Mouse (Mus musculus): ENCODE results near the gene Ptgr1. TPM values are rescaled to one million over a fixed set of nuclear protein-coding genes. Genes with fewer than 3 reads are reported as not detected.

Ptgr1 gene
- polyA plus RNA-seq, 1 experiment from 2014 or later, result 18.1 TPM

- Histone ChIP-seq H3K4me1 (replicated peaks) (peaks cover 85% of the 10 kb centered on the region), H3K4me2 (no peak overlapping the region), H3K27me3 (no peaks in the 10 kb centered on the region), H3K27ac (no peak overlapping the region), H3K9me3 (replicated peaks) (no peaks in the 10 kb centered on the region), H3K9ac (no peak overlapping the region), H3K4me3 (replicated peaks) (no peak overlapping the region), H3K36me3 (no peaks in the 10 kb centered on the region)
- ATAC-seq (ENCODE audit: low read depth), result no peak
- DNase-seq, result no peak
- WGBS (ENCODE audit: insufficient replicate concordance), result 70% methylated on average over 6 of the region's 6 CpGs
Observed at GRCm38 (mm10) chr4:59007016-59007415, 20.1 kb upstream of the Ptgr1 start.

DNA sequence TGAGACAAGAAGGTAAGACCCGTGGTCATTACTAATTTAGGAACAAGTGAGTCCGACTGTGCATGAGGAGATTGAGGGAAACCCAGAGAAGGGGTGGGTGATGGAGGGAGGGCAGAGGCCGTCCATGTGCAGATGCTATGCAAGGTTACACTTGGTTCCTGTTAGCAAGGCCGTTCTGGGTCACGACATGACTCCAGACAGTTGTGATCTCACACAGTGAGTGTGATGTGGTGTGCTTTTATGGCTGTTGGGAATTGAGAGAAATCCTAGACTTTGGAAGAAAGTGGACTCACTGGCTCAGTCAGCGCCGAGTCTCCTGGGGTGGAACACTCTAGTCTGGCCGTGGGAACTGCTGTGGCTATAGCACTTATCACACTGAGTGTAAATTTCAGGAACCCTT is 19.3 kb upstream of the Ptgr1 start:
- Histone ChIP-seq H3K4me2 (no peak overlapping the region), H3K4me3 (replicated peaks) (no peak overlapping the region), H3K9me3 (replicated peaks) (no peaks in the 10 kb centered on the region), H3K27me3 (no peaks in the 10 kb centered on the region), H3K27ac (no peak overlapping the region), H3K36me3 (no peaks in the 10 kb centered on the region), H3K9ac (no peak overlapping the region), H3K4me1 (replicated peaks) (peaks cover 77% of the 10 kb centered on the region)
- 50% methylated on average over 8 of the region's 8 CpGs for WGBS (ENCODE audit: insufficient replicate concordance)
- ATAC-seq (ENCODE audit: low read depth) (no peak), DNase-seq (no peak)

GRCm38 (mm10) chr4:59003806-59004200 is 16.9 kb upstream of the Ptgr1 start:
- no peak for DNase-seq

DNA sequence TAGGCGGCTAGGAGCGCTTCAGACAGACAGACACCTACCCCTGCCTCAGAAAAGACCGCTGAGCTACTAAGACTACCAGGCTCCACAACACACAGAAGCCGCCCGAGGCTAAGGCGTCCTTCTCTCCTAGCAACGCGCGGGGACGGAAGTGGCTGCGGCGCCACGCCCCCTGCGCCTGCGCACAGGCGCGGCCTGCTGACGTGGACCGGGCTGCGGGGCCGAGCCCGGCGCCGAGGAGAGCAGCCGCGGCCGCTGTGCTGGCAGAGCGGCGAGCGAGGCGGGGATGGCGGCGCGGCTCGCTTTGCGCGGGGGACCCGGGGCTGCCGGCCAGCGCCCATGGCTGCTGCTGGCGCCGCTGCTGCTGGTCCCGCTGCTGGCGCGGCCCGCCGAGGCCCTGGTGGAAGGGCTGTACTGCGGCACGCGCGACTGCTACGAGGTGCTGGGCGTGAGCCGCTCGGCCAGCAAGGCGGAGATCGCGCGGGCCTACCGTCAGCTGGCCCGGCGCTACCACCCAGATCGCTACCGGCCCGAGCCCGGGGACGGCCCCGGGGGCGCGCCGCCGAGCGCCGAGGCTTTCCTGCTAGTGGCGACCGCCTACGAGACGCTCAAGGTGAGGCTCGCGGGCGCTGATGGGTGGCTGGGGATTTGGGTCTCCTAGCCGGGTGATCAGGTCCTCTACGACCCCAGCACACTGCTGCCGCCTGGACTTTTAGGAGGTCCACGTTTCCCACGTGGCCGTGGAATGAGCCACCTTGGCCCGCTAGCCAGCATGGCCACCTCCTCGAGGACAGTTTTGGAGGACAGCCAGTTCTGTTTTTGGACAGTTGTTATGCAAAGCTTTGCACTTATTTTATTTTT is 16.3 kb upstream of the Ptgr1 start, which contains the start of gene Gm20503:
TSS of gene Gm20503 (plus strand) at position 263 of the 858 bp plus-strand sequence.
- Histone ChIP-seq H3K4me1 (replicated peaks) (peaks cover 55% of the 10 kb centered on the region), H3K27me3 (no peaks in the 10 kb centered on the region), H3K4me2 (peak within 1 kb of the TSS; percentile 98), H3K4me3 (replicated peaks) (peak within 1 kb of the TSS; percentile 97), H3K9me3 (replicated peaks) (no peaks in the 10 kb centered on the region), H3K36me3 (no peaks in the 10 kb centered on the region), H3K9ac (peak within 1 kb of the TSS; percentile 95), H3K27ac (peak within 1 kb of the TSS; percentile 87)
- peak; percentile 87 for DNase-seq
- peak; percentile 98 for ATAC-seq (ENCODE audit: low read depth)
- under 1% methylated on average over 82 of the region's 89 CpGs for WGBS (ENCODE audit: insufficient replicate concordance)

More at GRCm38 (mm10) chr4:59003806-59004200, 16.9 kb upstream of the Ptgr1 start:
- peak overlapping the region; percentile 87 for H3K27ac ChIP-seq
- no peaks in the 10 kb centered on the region for H3K9me3 ChIP-seq (replicated peaks)
- H3K36me3 ChIP-seq, result no peaks in the 10 kb centered on the region
- 11% methylated on average over 7 of the region's 7 CpGs for WGBS (ENCODE audit: insufficient replicate concordance)
- ATAC-seq (ENCODE audit: low read depth), result no peak
- H3K4me2 ChIP-seq, result peak overlapping the region; percentile 98
- no peaks in the 10 kb centered on the region for H3K27me3 ChIP-seq
- peak overlapping the region; percentile 95 for H3K9ac ChIP-seq
- H3K4me1 ChIP-seq (replicated peaks), result peaks cover 56% of the 10 kb centered on the region
- peak overlapping the region; percentile 97 for H3K4me3 ChIP-seq (replicated peaks)

DNA sequence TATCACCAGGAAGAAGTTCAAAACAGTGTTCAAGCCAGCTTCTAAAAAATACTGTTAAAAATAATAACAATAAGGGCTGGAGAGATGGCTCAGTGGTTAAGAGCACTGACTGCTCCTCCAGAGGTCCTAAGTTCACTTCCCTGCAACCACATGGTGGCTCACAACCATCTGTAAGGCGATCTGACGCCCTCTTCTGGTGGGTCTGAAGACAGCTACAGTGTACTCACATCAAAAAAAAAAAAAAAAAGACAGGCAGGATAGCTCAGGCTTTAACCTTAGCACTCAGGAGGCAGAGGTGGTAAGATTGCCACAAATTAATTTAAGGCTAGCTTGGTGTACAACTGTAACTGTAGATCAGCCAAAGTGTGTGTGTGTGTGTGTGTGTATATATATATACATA is 13.7 kb upstream of the Ptgr1 start:
- Histone ChIP-seq H3K27me3 (no peaks in the 10 kb centered on the region), H3K9me3 (replicated peaks) (no peaks in the 10 kb centered on the region), H3K4me2 (no peak overlapping the region), H3K27ac (no peak overlapping the region), H3K4me3 (replicated peaks) (no peak overlapping the region), H3K9ac (no peak overlapping the region), H3K4me1 (replicated peaks) (peaks cover 47% of the 10 kb centered on the region), H3K36me3 (no peaks in the 10 kb centered on the region)
- DNase-seq (no peak), ATAC-seq (ENCODE audit: low read depth) (no peak)
- 2% methylated on average over 2 of the region's 2 CpGs for WGBS (ENCODE audit: insufficient replicate concordance)

DNA sequence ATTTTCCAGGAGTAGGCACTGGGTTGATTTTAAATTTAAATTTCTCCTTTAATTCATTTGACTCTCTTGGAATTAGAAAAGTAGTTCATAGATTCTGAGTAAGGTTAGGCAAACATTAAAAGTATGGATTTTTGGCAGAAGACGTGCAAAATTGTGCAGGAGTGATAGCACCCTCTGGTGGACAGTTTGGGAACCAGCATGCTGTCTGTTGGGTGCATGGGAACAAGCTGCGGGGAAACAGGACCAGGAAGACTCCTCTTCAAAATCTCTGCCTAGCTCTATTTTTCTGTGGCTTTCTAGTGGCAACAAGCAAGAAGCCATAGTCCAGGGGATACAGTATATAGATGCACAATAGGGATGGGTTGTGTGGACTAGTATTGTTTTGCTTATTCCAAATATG is 12.8 kb upstream of the Ptgr1 start:
- Histone ChIP-seq H3K27me3 (no peaks in the 10 kb centered on the region), H3K36me3 (no peaks in the 10 kb centered on the region), H3K4me1 (replicated peaks) (peaks cover 47% of the 10 kb centered on the region), H3K4me2 (no peak overlapping the region), H3K4me3 (replicated peaks) (no peak overlapping the region), H3K9ac (no peak overlapping the region), H3K9me3 (replicated peaks) (no peaks in the 10 kb centered on the region), H3K27ac (no peak overlapping the region)
- WGBS (ENCODE audit: insufficient replicate concordance), result 4% methylated on average over 2 of the region's 2 CpGs
- ATAC-seq (ENCODE audit: low read depth), result no peak
- DNase-seq, result peak; percentile 58

GRCm38 (mm10) chr4:58998688-58999087 is 11.8 kb upstream of the Ptgr1 start:
- no peak overlapping the region for H3K4me2 ChIP-seq
- H3K4me3 ChIP-seq (replicated peaks), result no peak overlapping the region
- H3K9me3 ChIP-seq (replicated peaks), result no peaks in the 10 kb centered on the region
- no peak overlapping the region for H3K9ac ChIP-seq
- H3K36me3 ChIP-seq, result no peaks in the 10 kb centered on the region
- DNase-seq (no peak), ATAC-seq (ENCODE audit: low read depth) (no peak)
- WGBS (ENCODE audit: insufficient replicate concordance), result 57% methylated on average over 1 of the region's 1 CpGs
- H3K4me1 ChIP-seq (replicated peaks), result peaks cover 47% of the 10 kb centered on the region
- no peak overlapping the region for H3K27ac ChIP-seq
- no peaks in the 10 kb centered on the region for H3K27me3 ChIP-seq

- no peak overlapping the region for H3K4me3 ChIP-seq (replicated peaks)
Observed at GRCm38 (mm10) chr4:58997081-58997480, 10.2 kb upstream of the Ptgr1 start.

DNA sequence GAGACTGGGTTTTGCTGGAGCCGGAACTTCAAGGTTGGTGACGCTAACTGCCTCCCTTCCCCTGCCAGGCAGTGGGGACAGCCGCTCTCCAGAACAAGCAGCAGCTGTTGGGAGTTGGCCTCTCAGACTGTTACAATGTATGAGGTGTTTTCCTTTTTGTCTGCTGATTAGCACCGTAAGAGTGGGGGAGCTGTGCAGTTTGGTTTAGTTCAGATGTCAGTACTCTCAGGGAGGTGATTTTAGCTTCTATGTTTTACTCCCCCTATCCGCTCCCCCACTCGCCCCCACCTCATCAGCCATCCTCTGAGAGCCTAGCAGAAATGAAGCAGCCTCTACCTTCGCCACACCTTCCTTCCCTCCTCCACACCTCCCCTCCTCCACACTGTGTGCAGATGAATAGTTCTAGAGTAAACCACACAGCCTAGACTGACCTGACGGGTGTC is 8.4 kb upstream of the Ptgr1 start:
- Histone ChIP-seq H3K4me2 (no peak overlapping the region), H3K27ac (no peak overlapping the region), H3K36me3 (no peaks in the 10 kb centered on the region), H3K9ac (no peak overlapping the region), H3K4me3 (replicated peaks) (no peak overlapping the region), H3K4me1 (replicated peaks) (peaks cover 70% of the 10 kb centered on the region), H3K27me3 (no peaks in the 10 kb centered on the region), H3K9me3 (replicated peaks) (no peaks in the 10 kb centered on the region)
- no peak for DNase-seq
- 55% methylated on average over 8 of the region's 8 CpGs for WGBS (ENCODE audit: insufficient replicate concordance)
- ATAC-seq (ENCODE audit: low read depth), result no peak

More at GRCm38 (mm10) chr4:58997081-58997480, 10.2 kb upstream of the Ptgr1 start:
- no peak for DNase-seq
- Histone ChIP-seq H3K27me3 (no peaks in the 10 kb centered on the region), H3K9me3 (replicated peaks) (no peaks in the 10 kb centered on the region), H3K4me1 (replicated peaks) (peaks cover 55% of the 10 kb centered on the region), H3K4me2 (no peak overlapping the region), H3K9ac (no peak overlapping the region), H3K27ac (no peak overlapping the region), H3K36me3 (no peaks in the 10 kb centered on the region)
- WGBS (ENCODE audit: insufficient replicate concordance), result 75% methylated on average over 5 of the region's 5 CpGs
- no peak for ATAC-seq (ENCODE audit: low read depth)

GRCm38 (mm10) chr4:58994762-58995161 is 7.8 kb upstream of the Ptgr1 start, which contains the start of gene Dnajc25:
TSS of gene Dnajc25 (plus strand) at chr4:58995062.
- ATAC-seq (ENCODE audit: low read depth) (no peak), DNase-seq (no peak)
- H3K27me3 ChIP-seq, result no peaks in the 10 kb centered on the region
- no peak within 1 kb of the TSS for H3K9ac ChIP-seq
- H3K4me3 ChIP-seq (replicated peaks), result no peak within 1 kb of the TSS
- H3K4me1 ChIP-seq (replicated peaks), result peaks cover 75% of the 10 kb centered on the region
- WGBS (ENCODE audit: insufficient replicate concordance), result 36% methylated on average over 4 of the region's 4 CpGs
- no peak within 1 kb of the TSS for H3K4me2 ChIP-seq
- H3K36me3 ChIP-seq, result no peaks in the 10 kb centered on the region
- H3K27ac ChIP-seq, result no peak within 1 kb of the TSS
- no peaks in the 10 kb centered on the region for H3K9me3 ChIP-seq (replicated peaks)

GRCm38 (mm10) chr4:58992195-58992594 is 5.3 kb upstream of the Ptgr1 start:
- Histone ChIP-seq H3K9me3 (replicated peaks) (no peaks in the 10 kb centered on the region), H3K27ac (peak overlapping the region; percentile 67), H3K36me3 (no peaks in the 10 kb centered on the region), H3K4me2 (peak overlapping the region; percentile 58), H3K4me3 (replicated peaks) (peak overlapping the region; percentile 24), H3K4me1 (replicated peaks) (peaks cover 80% of the 10 kb centered on the region), H3K27me3 (no peaks in the 10 kb centered on the region), H3K9ac (peak overlapping the region; percentile 49; the same call in 1 of the 2 replicates)
- DNase-seq (no peak), ATAC-seq (ENCODE audit: low read depth) (peak; percentile 75)
- WGBS (ENCODE audit: insufficient replicate concordance), result 19% methylated on average over 5 of the region's 5 CpGs

All from liver, embryonic 13.5 days (tissue).